Mouse (Mus musculus) stomach, embryonic 15.5 days (tissue): Measurements from ENCODE around the gene Mmp19. TPM values are rescaled to one million over a fixed set of nuclear protein-coding genes. Genes with fewer than 3 reads are reported as not detected.

Source experiments
- ATAC-seq: fragments of 200-750 bp; cut with Nextera tagmentation; 2 replicates; pipeline ENCODE4 v1.8.0; 2017; ENCODE audit warnings: low read depth, moderate number of reproducible peaks, moderate TSS enrichment; ENCODE audit not compliant: insufficient read depth, low FRiP score
- H3K27ac ChIP-seq: fragments of 300-500 bp; sonication (generic); 2 replicates; pipeline ENCODE4 v1.5.1; 2015; ENCODE audit warnings: mild to moderate bottlenecking, inconsistent platforms
- H3K27me3 ChIP-seq: fragments of 300-500 bp; sonication (generic); replicated peaks from 2 replicates; pipeline ENCODE4 v1.6.1; 2015; ENCODE audit warnings: inconsistent platforms
- H3K36me3 ChIP-seq: fragments of 300-500 bp; sonication (generic); 2 replicates; pipeline ENCODE4 v1.6.1; 2015; ENCODE audit warnings: inconsistent platforms
- H3K4me1 ChIP-seq: fragments of 300-500 bp; sonication (generic); 2 replicates; pipeline ENCODE4 v1.6.1; 2015; ENCODE audit warnings: inconsistent platforms
- H3K4me2 ChIP-seq: fragments of 300-500 bp; sonication (generic); 2 replicates; pipeline ENCODE4 v1.6.1; 2015; ENCODE audit warnings: mild to moderate bottlenecking, inconsistent platforms
- H3K4me3 ChIP-seq: fragments of 300-500 bp; sonication (generic); replicated peaks from 2 replicates; pipeline ENCODE4 v1.5.1; 2015; ENCODE audit warnings: inconsistent platforms
- H3K9ac ChIP-seq: fragments of 300-500 bp; sonication (generic); 2 replicates; pipeline ENCODE4 v1.6.1; 2015; ENCODE audit warnings: inconsistent platforms
- H3K9me3 ChIP-seq: fragments of 300-500 bp; sonication (generic); 2 replicates; pipeline ENCODE4 v1.6.1; 2016; ENCODE audit warnings: inconsistent platforms
- WGBS: fragments of 180-500 bp; shearing (Covaris S2); methylation state at CpG from one replicate; pipeline ENCODE4 v1.1.7; 2015; 5-methylcytosine and 5-hydroxymethylcytosine counted together
- polyA plus RNA-seq: library from polyadenylated mRNA; unstranded; fragments of >200 nt; fragmentation: Nextera tagmentation; extraction: Ambion mirVana; gene quantifications from 2 replicates; pipeline ENCODE4 v1.2.1, GENCODE M21; 2015

Mmp19 gene
- polyA plus RNA-seq, 1 experiment from 2014 or later: 2.0 TPM

DNA sequence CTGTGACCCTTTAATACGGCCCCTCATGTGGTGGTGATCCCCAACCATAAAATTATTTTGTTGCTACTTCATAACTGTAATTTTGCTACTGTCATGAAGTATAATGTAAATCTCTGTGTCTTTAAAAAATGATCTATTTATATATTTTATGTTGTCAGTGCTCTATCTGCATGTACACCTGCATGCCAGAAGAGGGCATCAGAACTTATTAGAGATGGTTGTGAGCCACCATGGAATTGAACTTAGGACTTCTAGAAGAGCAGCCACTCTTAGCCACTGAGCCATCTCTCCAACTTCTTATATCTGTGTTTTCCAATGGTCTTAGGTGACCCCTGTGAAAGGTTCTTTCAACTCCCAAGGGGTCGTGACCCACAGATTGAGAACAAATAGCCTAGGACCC is 17.8 kb upstream of the Mmp19 start:
- no peaks in the 10 kb centered on the region for H3K9me3 ChIP-seq
- no peak for ATAC-seq
- WGBS: 77% methylated on average over 2 of the region's 2 CpGs
- H3K36me3 ChIP-seq: no peaks in the 10 kb centered on the region
- H3K27ac ChIP-seq: no peak overlapping the region
- H3K27me3 ChIP-seq: no peaks in the 10 kb centered on the region
- no peak overlapping the region for H3K4me3 ChIP-seq
- no peak overlapping the region for H3K9ac ChIP-seq
- H3K4me2 ChIP-seq: no peak overlapping the region
- H3K4me1 ChIP-seq: no peaks in the 10 kb centered on the region

GRCm38 (mm10) chr10:128773685-128774084 is 17.0 kb upstream of the Mmp19 start:
- no peak overlapping the region for H3K4me3 ChIP-seq
- H3K27ac ChIP-seq: no peak overlapping the region
- no peaks in the 10 kb centered on the region for H3K36me3 ChIP-seq
- H3K4me2 ChIP-seq: no peak overlapping the region
- ATAC-seq: no peak
- H3K27me3 ChIP-seq: no peaks in the 10 kb centered on the region
- no peaks in the 10 kb centered on the region for H3K4me1 ChIP-seq
- 35% methylated on average over 5 of the region's 5 CpGs for WGBS
- H3K9me3 ChIP-seq: no peaks in the 10 kb centered on the region
- no peak overlapping the region for H3K9ac ChIP-seq

- Histone ChIP-seq H3K9me3 (no peaks in the 10 kb centered on the region), H3K4me1 (no peaks in the 10 kb centered on the region; the same call in 1 of the 2 replicates), H3K27me3 (no peaks in the 10 kb centered on the region), H3K4me3 (no peak overlapping the region), H3K4me2 (no peak overlapping the region), H3K27ac (peak overlapping the region; percentile 86; the same call in 1 of the 2 replicates), H3K36me3 (no peaks in the 10 kb centered on the region), H3K9ac (no peak overlapping the region)
- 88% methylated on average over 2 of the region's 2 CpGs for WGBS
- no peak for ATAC-seq
Measured at GRCm38 (mm10) chr10:128778441-128778840, 12.3 kb upstream of the Mmp19 start.

- Histone ChIP-seq H3K27me3 (no peaks in the 10 kb centered on the region), H3K4me1 (no peaks in the 10 kb centered on the region; the same call in 1 of the 2 replicates), H3K4me3 (no peak overlapping the region), H3K4me2 (peak overlapping the region; percentile 21; the same call in 1 of the 2 replicates), H3K9ac (no peak overlapping the region), H3K36me3 (no peaks in the 10 kb centered on the region), H3K9me3 (no peaks in the 10 kb centered on the region), H3K27ac (peak overlapping the region; percentile 86)
- peak; percentile 93 for ATAC-seq
- 22% methylated on average over 8 of the region's 8 CpGs for WGBS
Measured at GRCm38 (mm10) chr10:128779011-128779795, 11.5 kb upstream of the Mmp19 start.

- Histone ChIP-seq H3K36me3 (no peaks in the 10 kb centered on the region), H3K4me3 (no peak overlapping the region), H3K27me3 (no peaks in the 10 kb centered on the region), H3K9ac (no peak overlapping the region), H3K27ac (no peak overlapping the region; the same call in 1 of the 2 replicates), H3K4me2 (no peak overlapping the region), H3K9me3 (no peaks in the 10 kb centered on the region), H3K4me1 (no peaks in the 10 kb centered on the region; the same call in 1 of the 2 replicates)
- ATAC-seq: no peak
- WGBS: 90% methylated on average over 1 of the region's 1 CpGs
Measured at GRCm38 (mm10) chr10:128780200-128780599, 10.5 kb upstream of the Mmp19 start.

DNA sequence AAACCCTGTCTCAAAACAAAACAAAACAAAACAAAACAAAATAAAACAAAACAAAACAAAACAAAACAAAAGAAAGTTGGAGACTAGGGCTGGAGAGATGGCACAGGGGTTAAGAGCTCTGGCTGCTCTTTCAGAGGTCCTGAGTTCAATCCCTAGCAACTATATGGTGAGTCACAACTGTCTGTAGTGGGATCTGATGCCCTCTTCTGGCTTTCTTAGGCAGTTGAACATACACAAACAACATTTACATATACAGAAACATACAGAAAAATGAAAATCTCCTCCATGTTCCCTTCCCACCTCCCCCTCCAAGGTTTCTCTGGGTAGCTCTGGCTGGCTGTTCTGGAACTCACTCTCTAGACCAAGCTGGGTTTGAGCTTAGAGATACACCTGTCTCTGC is 1.3 kb downstream of the Mmp19 start:
- H3K4me1 ChIP-seq: no peaks in the 10 kb centered on the region
- no peak overlapping the region for H3K4me3 ChIP-seq
- H3K9ac ChIP-seq: no peak overlapping the region
- no peak overlapping the region for H3K27ac ChIP-seq
- no peaks in the 10 kb centered on the region for H3K27me3 ChIP-seq
- no peaks in the 10 kb centered on the region for H3K9me3 ChIP-seq
- no peak for ATAC-seq
- H3K36me3 ChIP-seq: no peaks in the 10 kb centered on the region
- no peak overlapping the region for H3K4me2 ChIP-seq

DNA sequence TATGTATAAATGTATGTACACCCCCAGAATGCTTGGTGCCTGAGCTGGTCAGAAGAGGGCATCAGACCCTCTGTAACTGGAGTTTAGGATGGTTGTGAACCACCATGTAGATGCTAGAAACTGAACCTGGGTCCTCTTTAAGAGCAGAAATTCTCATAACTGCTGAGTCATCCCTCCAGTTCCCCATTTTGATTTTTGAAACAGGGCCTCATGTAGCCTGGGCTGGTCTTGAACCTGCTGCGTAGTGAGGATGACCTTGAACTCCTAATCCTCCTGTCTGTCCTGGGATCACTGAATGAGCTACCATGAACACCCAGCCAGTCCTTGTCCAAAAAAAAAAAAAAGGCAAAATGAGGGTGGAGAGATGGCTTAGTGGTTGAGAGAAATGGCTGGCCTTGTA is 2.5 kb downstream of the Mmp19 start:
- 86% methylated on average over 1 of the region's 1 CpGs for WGBS
- no peak for ATAC-seq
- no peaks in the 10 kb centered on the region for H3K4me1 ChIP-seq
- no peak overlapping the region for H3K4me2 ChIP-seq
- H3K36me3 ChIP-seq: no peaks in the 10 kb centered on the region
- no peak overlapping the region for H3K9ac ChIP-seq
- no peaks in the 10 kb centered on the region for H3K9me3 ChIP-seq
- H3K27me3 ChIP-seq: no peaks in the 10 kb centered on the region
- no peak overlapping the region for H3K27ac ChIP-seq
- H3K4me3 ChIP-seq: no peak overlapping the region

- Histone ChIP-seq H3K36me3 (no peaks in the 10 kb centered on the region), H3K27me3 (no peaks in the 10 kb centered on the region), H3K9me3 (no peaks in the 10 kb centered on the region), H3K9ac (no peak overlapping the region), H3K4me2 (no peak overlapping the region), H3K27ac (no peak overlapping the region), H3K4me3 (no peak overlapping the region), H3K4me1 (no peaks in the 10 kb centered on the region)
- WGBS: 87% methylated on average over 5 of the region's 5 CpGs
- no peak for ATAC-seq
Measured at GRCm38 (mm10) chr10:128794391-128794790, 3.7 kb downstream of the Mmp19 start.

- H3K9me3 ChIP-seq: no peaks in the 10 kb centered on the region
- H3K27ac ChIP-seq: no peak overlapping the region
- ATAC-seq: no peak
- no peaks in the 10 kb centered on the region for H3K27me3 ChIP-seq
- no peak overlapping the region for H3K4me3 ChIP-seq
- H3K4me2 ChIP-seq: no peak overlapping the region
- H3K9ac ChIP-seq: no peak overlapping the region
- no peaks in the 10 kb centered on the region for H3K4me1 ChIP-seq
- 91% methylated on average over 3 of the region's 3 CpGs for WGBS
- H3K36me3 ChIP-seq: no peaks in the 10 kb centered on the region
Measured at GRCm38 (mm10) chr10:128795581-128795980, 4.9 kb downstream of the Mmp19 start.

DNA sequence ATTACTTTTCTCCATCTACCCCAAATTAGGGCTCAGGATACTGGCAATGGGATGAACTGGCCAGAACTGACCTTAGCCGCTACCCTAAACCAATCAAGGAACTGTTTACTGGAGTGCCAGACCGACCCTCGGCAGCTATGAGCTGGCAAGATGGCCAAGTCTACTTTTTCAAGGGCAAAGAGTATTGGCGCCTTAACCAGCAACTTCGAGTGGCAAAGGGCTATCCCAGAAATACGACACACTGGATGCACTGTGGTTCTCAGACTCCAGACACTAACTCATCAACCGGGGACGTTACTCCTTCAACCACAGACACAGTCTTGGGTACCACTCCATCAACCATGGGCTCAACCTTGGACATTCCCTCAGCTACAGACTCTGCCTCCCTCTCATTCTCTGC is 8.0 kb downstream of the Mmp19 start:
- Histone ChIP-seq H3K9me3 (no peaks in the 10 kb centered on the region), H3K27ac (no peak overlapping the region), H3K9ac (no peak overlapping the region), H3K4me3 (no peak overlapping the region), H3K27me3 (no peaks in the 10 kb centered on the region), H3K4me2 (no peak overlapping the region), H3K4me1 (peaks cover 14% of the 10 kb centered on the region), H3K36me3 (peaks cover 3% of the 10 kb centered on the region; the same call in 1 of the 2 replicates)
- no peak for ATAC-seq
- WGBS: 90% methylated on average over 8 of the region's 8 CpGs

DNA sequence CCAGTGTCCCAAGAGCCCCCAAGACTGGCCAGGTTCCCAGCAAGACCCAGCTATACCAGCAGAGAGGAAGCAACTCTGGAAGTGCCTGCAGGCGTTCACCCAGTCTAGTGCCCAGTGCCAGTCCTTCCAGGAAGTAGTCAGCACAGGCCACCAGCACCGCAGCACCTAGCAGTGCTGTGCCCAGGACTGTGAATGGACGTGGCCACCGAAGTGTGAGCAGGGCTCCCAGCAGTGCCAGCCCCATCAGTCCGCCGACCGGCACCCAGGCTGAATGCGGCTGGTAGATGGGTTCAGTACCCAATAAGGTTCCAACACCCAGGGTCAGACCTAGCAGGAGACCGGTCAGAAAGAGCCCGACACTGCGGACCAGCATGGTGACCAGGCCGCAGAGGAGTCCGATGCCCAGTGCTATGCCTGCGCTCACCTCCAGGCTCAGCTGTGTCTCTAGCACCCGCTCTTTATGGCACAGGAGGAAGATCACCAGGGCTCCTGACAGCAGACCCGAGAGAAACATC is 11.3 kb downstream of the Mmp19 start:
- Histone ChIP-seq H3K4me1 (peaks cover 27% of the 10 kb centered on the region), H3K4me3 (no peak overlapping the region), H3K9ac (no peak overlapping the region), H3K4me2 (no peak overlapping the region), H3K27me3 (no peaks in the 10 kb centered on the region), H3K27ac (no peak overlapping the region), H3K9me3 (no peaks in the 10 kb centered on the region), H3K36me3 (peaks cover 3% of the 10 kb centered on the region; the same call in 1 of the 2 replicates)
- whole genome bisulfite sequencing: 90% methylated on average over 16 of the region's 16 CpGs
- no peak for ATAC-seq

- H3K27me3 ChIP-seq: no peaks in the 10 kb centered on the region
- no peak overlapping the region for H3K9ac ChIP-seq
- H3K4me2 ChIP-seq: peak overlapping the region; percentile 77
- peaks cover 36% of the 10 kb centered on the region for H3K4me1 ChIP-seq
- H3K27ac ChIP-seq: peak overlapping the region; percentile 98
- H3K4me3 ChIP-seq: peak overlapping the region; percentile 69
- no peak for ATAC-seq
- H3K36me3 ChIP-seq: peaks cover 3% of the 10 kb centered on the region; the same call in 1 of the 2 replicates
- H3K9me3 ChIP-seq: no peaks in the 10 kb centered on the region
- WGBS: 50% methylated on average over 4 of the region's 4 CpGs
Measured at GRCm38 (mm10) chr10:128802956-128803355, 12.2 kb downstream of the Mmp19 start.
